Mouse (Mus musculus) urinary bladder, postnatal 14 days (tissue): ENCODE data around the gene Prph2.

ENCODE experiments used
- DNase-seq: peaks from one replicate; pipeline ENCODE4 v3.0.0; 2021; ENCODE audit warnings: low spot score

Prph2 gene

DNA sequence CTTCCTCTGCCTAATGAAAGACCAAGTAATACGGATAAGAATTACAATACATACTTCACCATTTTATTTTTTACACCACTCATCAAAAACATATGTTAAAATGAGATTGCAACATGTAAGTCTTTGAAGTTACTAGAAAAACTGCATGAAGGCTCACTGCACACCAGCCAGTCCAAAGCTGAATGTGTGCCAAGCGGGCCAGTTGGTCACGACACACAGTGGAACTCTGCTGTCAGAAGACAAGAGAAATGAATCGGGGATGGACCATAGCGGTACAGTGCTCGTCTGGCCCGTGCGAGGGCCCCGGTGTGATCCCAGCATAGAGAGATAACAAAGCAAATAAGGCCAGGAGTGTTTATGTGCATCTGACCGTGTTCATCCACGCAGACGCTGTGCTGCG, 52.9 kb downstream of the Prph2 start:
- no peak for DNase-seq

DNA sequence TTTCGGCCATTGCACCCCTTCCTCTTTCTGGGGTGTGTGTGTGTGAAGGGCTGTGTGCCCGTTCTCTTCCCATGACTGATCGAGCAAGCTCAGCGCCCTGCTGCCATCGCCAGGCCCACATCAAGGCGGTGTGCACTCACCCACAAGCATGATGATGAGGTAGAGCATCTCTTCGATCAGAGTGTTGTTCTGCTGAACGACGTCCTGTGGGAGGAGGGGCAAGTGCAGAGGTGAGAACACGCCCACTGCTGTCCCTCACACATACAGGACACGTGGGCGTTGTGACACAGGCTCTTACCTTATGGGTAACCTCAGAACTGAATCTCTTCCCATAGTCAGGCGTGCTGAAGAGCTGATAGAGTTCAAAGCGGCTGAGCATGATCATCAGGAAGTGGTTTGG, 56.6 kb downstream of the Prph2 start:
- no peak for DNase-seq

DNA sequence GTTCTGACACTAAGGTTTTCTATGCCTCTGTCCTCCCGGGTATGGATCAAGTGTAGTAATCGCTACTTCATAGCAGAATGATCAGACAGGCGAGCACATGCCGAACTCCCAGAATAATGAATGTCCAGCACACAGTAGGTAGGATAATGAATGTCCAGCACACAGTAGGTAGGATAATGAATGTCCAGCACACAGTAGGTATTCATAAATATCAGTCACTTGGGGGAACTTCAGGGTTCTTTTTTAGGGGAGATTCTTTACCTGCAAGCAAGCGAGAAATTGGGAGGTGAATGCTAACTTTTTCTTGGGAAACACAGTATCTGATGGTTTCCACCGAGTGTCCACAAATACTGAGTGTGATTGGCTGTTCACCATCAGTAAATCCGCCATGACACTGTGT, 62.3 kb downstream of the Prph2 start:
- no peak for DNase-seq
